Mouse (Mus musculus) thymus, adult 2 months (tissue): ENCODE data around the gene Ercc1.

Experiments used
- CTCF ChIP-seq: fragments of 200-500 bp; IDR thresholded peaks from 2 replicates; pipeline ENCODE4 v1.5.1; 2012; ENCODE audit warnings: mild to moderate bottlenecking, control low read depth, low read length, moderate library complexity, borderline replicate concordance; ENCODE audit not compliant: control insufficient read depth, poor library complexity, insufficient read depth; ENCODE audit errors: extremely low read depth
- POLR2A ChIP-seq: fragments of 200-500 bp; IDR thresholded peaks from 2 replicates; pipeline ENCODE4 v1.6.1; 2012; ENCODE audit warnings: mild to moderate bottlenecking, low read length, control low read depth, moderate library complexity; ENCODE audit not compliant: control insufficient read depth, poor library complexity, insufficient read depth; ENCODE audit errors: extremely low read depth

DNA sequence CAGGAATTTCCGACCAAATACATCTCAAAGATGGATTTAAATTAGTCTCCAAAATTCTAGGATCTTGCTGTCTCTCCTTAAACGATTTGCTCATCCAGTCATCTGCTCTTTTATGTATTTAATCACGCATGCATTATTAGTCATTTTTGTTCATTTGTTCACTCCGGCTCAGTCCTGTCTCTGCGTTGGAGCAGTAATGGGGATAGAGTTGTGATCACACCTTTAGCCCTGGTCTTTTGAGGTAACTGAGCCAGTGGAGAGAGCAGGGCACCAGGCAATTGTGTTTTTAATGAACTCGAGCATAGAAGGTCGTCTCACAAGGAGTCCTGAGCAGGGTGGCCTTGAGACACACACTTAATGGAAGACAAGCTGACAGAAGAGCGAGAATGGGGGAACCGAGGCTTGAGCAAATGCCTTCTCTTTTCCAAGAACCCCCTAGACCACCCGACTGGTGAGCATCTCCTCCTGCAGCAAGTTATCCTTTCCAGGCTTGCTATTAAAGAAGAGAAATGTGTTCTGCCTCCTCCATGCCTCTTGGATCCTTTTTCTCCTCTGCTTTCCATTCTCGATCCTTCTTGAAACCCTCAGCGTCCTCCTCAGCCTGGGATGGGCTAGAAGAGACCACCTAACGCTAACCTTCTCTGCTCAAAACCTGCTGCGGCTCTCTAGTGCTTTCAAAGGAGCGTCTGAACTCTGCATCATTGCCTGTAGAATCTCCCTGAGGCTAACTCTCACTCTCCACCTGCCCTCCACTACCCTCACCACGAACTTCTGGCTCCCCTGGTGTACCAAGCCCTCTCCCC, 42.9 kb upstream of the Ercc1 start:
- TF ChIP-seq CTCF (no peak), POLR2A (no peak)
